Mouse (Mus musculus) inflammation-experienced regulatory T-cells, adult 16 weeks (primary cell): ENCODE results near the gene Lima1. TPM values are rescaled to one million over a fixed set of nuclear protein-coding genes. Genes with fewer than 3 reads are reported as not detected.

Source experiments
- polyA plus RNA-seq: library from polyadenylated mRNA; unstranded; fragments of 100-300 nt; shearing (Covaris generic); gene quantifications from one replicate; pipeline ENCODE4 v1.2.1, GENCODE M21; 2017

Lima1 gene
- polyA plus RNA-seq: 7.5 TPM

GRCm38 (mm10) chr15:99875334-99875869 is at the start of gene Lima1:
Gene Lima1 (minus strand): TSS chr15:99875456.

DNA sequence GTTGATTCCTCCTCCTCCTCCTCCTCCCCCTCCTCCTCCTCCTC is 102.6 kb downstream of the Lima1 start, which contains the start of gene Cers5:
Gene Cers5, minus strand, starts transcription at position 5 of the 44 bp plus-strand sequence.

Other genes starting within 250 kb of the Lima1 start
- gene Racgap1, start 223.8 kb downstream of the Lima1 start, polyA plus RNA-seq: 38.8 TPM
- 0.38 TPM for gene Asic1, start 205.1 kb downstream of the Lima1 start, polyA plus RNA-seq
- 15.6 TPM for gene Smarcd1, start 173.3 kb downstream of the Lima1 start, polyA plus RNA-seq
- not detected for gene Gm17349, start 170.0 kb downstream of the Lima1 start, polyA plus RNA-seq
- gene Gpd1, start 157.9 kb downstream of the Lima1 start, polyA plus RNA-seq: 0.76 TPM
- gene Cox14, start 149.8 kb downstream of the Lima1 start, polyA plus RNA-seq: 172 TPM
- 102 TPM for gene Cers5, start 102.6 kb downstream of the Lima1 start, polyA plus RNA-seq
- not detected for gene Fam186a, start 91.6 kb upstream of the Lima1 start, polyA plus RNA-seq
- gene Larp4, start 94.6 kb upstream of the Lima1 start, polyA plus RNA-seq: 77.3 TPM
- gene Dip2b, start 163.2 kb upstream of the Lima1 start, polyA plus RNA-seq: 12.0 TPM